Mouse (Mus musculus): ENCODE results near the gene Edrf1. TPM values are rescaled to one million over a fixed set of nuclear protein-coding genes. Genes with fewer than 3 reads are reported as not detected.
"Not testable (repeated sequence)": the region's sequence is repeated elsewhere in the genome, so short reads cannot be mapped to it uniquely, and the experiment has no call there.

The Edrf1 gene
- total and polyA plus RNA-seq, 2 experiments: 8.0 to 18.7 TPM

GRCm38 (mm10) chr7:133679439-133679838, 42.1 kb downstream of the Edrf1 start:
- H3K27ac ChIP-seq (replicated peaks; ENCODE audit: insufficient read depth, low read depth, low read length): no peak overlapping the region
- H3K4me3 ChIP-seq (ENCODE audit: insufficient read depth, low read depth, low read length): no peak overlapping the region
- H3K9ac ChIP-seq (ENCODE audit: low read depth, low read length): no peak overlapping the region
- TF ChIP-seq POLR2A (IDR thresholded peaks at IDR 0.05; ENCODE audit: extremely low read depth, insufficient read depth, low read length) (no peak), CTCF (IDR thresholded peaks at IDR 0.05; ENCODE audit: low read depth, low read length) (no peak)
- H3K36me3 ChIP-seq (ENCODE audit: control insufficient read depth, insufficient read depth, low read length): peaks cover 2% of the 10 kb centered on the region; the same call in 1 of the 2 replicates
- H3K27me3 ChIP-seq (ENCODE audit: control insufficient read depth, insufficient read depth, low read length): no peaks in the 10 kb centered on the region
- H3K79me2 ChIP-seq (ENCODE audit: control insufficient read depth, insufficient read depth, low read length): no peaks in the 10 kb centered on the region
- DNase-seq (ENCODE audit: extremely low read depth, low read depth, low spot score): peak; percentile 31
- WGBS: 40% methylated on average over 4 of the region's 4 CpGs
- no peaks in the 10 kb centered on the region for H3K4me1 ChIP-seq (ENCODE audit: control insufficient read depth, insufficient read depth, low read length)

- H3K27ac ChIP-seq (replicated peaks; ENCODE audit: insufficient read depth, low read depth, low read length): no peak within 1 kb of the TSS
- H3K9ac ChIP-seq (ENCODE audit: low read depth, low read length): no peak within 1 kb of the TSS
- DNase-seq (ENCODE audit: extremely low read depth, low read depth, low spot score): no peak
- H3K4me1 ChIP-seq (ENCODE audit: control insufficient read depth, insufficient read depth, low read length): no peaks in the 10 kb centered on the region
- H3K79me2 ChIP-seq (ENCODE audit: control insufficient read depth, insufficient read depth, low read length): no peaks in the 10 kb centered on the region
- TF ChIP-seq CTCF (IDR thresholded peaks at IDR 0.05; ENCODE audit: low read depth, low read length): no peak
- TF ChIP-seq POLR2A (IDR thresholded peaks at IDR 0.05; ENCODE audit: extremely low read depth, insufficient read depth, low read length): no peak
- no peaks in the 10 kb centered on the region for H3K36me3 ChIP-seq (ENCODE audit: control insufficient read depth, insufficient read depth, low read length)
- no peaks in the 10 kb centered on the region for H3K27me3 ChIP-seq (ENCODE audit: control insufficient read depth, insufficient read depth, low read length)
- no peak within 1 kb of the TSS for H3K4me3 ChIP-seq (ENCODE audit: insufficient read depth, low read depth, low read length)
- WGBS: 90% methylated on average over 3 of the region's 3 CpGs
Measured at GRCm38 (mm10) chr7:133679961-133680360, 42.6 kb downstream of the Edrf1 start, which contains the start of gene Mmp21. Gene Mmp21 (minus strand): TSS chr7:133680061.

DNA sequence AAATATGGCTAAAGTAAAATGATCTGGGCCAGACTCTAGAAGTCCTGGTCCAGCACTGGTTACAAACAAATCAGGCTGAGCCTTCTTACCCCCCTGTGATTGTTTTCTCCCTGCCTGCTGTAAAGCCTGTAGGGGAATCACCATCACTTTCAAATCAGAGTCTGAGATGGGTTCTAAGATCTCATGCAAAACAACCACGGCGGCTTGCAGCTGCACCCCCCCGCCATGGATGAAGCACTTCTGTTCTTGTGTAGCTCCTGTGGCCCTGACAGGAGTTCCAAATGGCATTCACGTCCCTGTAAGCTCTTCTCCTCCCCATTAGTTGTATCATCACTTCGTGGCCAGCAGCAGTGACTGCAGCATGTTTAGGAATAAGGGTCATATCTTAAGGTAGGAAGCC, 46.3 kb downstream of the Edrf1 start:
- no peak for DNase-seq (ENCODE audit: extremely low read depth, low read depth, low spot score)
- Histone ChIP-seq H3K4me1 (ENCODE audit: control insufficient read depth, insufficient read depth, low read length) (no peaks in the 10 kb centered on the region), H3K27ac (replicated peaks; ENCODE audit: insufficient read depth, low read depth, low read length) (no peak overlapping the region), H3K36me3 (ENCODE audit: control insufficient read depth, insufficient read depth, low read length) (peaks cover 4% of the 10 kb centered on the region; the same call in 1 of the 2 replicates), H3K27me3 (ENCODE audit: control insufficient read depth, insufficient read depth, low read length) (no peaks in the 10 kb centered on the region), H3K9ac (ENCODE audit: low read depth, low read length) (no peak overlapping the region), H3K79me2 (ENCODE audit: control insufficient read depth, insufficient read depth, low read length) (no peaks in the 10 kb centered on the region), H3K4me3 (ENCODE audit: insufficient read depth, low read depth, low read length) (no peak overlapping the region)
- TF ChIP-seq POLR2A (IDR thresholded peaks at IDR 0.05; ENCODE audit: extremely low read depth, insufficient read depth, low read length) (no peak), CTCF (IDR thresholded peaks at IDR 0.05; ENCODE audit: low read depth, low read length) (no peak)
- 81% methylated on average over 5 of the region's 5 CpGs for WGBS

DNA sequence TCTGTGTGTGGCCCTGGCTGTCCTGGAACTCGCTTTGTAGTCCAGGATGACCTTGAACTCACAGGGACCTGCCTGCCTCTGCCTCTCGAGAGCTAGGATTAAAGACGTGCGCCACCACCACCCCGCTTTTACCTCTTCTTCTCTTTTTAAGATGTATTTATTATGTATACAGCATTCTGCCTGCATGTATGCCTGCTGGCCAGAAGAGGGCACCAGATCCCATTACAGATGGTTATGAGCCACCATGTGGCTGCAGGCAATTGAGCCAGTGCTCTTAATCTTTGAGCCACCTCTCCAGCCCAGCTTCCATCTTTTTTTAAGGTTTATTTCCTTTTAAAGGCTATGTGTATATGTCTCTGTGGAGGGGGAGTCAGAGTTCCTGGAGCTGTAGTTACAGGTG, 46.8 kb downstream of the Edrf1 start:
- TF ChIP-seq POLR2A (IDR thresholded peaks at IDR 0.05; ENCODE audit: extremely low read depth, insufficient read depth, low read length) (no peak), CTCF (IDR thresholded peaks at IDR 0.05; ENCODE audit: low read depth, low read length) (peak; percentile 64)
- no peak overlapping the region for H3K9ac ChIP-seq (ENCODE audit: low read depth, low read length)
- no peaks in the 10 kb centered on the region for H3K79me2 ChIP-seq (ENCODE audit: control insufficient read depth, insufficient read depth, low read length)
- no peak for DNase-seq (ENCODE audit: extremely low read depth, low read depth, low spot score)
- no peak overlapping the region for H3K27ac ChIP-seq (replicated peaks; ENCODE audit: insufficient read depth, low read depth, low read length)
- H3K27me3 ChIP-seq (ENCODE audit: control insufficient read depth, insufficient read depth, low read length): no peaks in the 10 kb centered on the region
- peaks cover 9% of the 10 kb centered on the region for H3K36me3 ChIP-seq (ENCODE audit: control insufficient read depth, insufficient read depth, low read length)
- H3K4me1 ChIP-seq (ENCODE audit: control insufficient read depth, insufficient read depth, low read length): no peaks in the 10 kb centered on the region
- no peak overlapping the region for H3K4me3 ChIP-seq (ENCODE audit: insufficient read depth, low read depth, low read length)
- 83% methylated on average over 5 of the region's 5 CpGs for WGBS

GRCm38 (mm10) chr7:133684701-133685100, 47.4 kb downstream of the Edrf1 start:
- TF ChIP-seq POLR2A (IDR thresholded peaks at IDR 0.05; ENCODE audit: extremely low read depth, insufficient read depth, low read length) (no peak), CTCF (IDR thresholded peaks at IDR 0.05; ENCODE audit: low read depth, low read length) (no peak)
- Histone ChIP-seq H3K79me2 (ENCODE audit: control insufficient read depth, insufficient read depth, low read length) (no peaks in the 10 kb centered on the region), H3K27ac (replicated peaks; ENCODE audit: insufficient read depth, low read depth, low read length) (no peak overlapping the region), H3K4me1 (ENCODE audit: control insufficient read depth, insufficient read depth, low read length) (no peaks in the 10 kb centered on the region), H3K9ac (ENCODE audit: low read depth, low read length) (no peak overlapping the region), H3K36me3 (ENCODE audit: control insufficient read depth, insufficient read depth, low read length) (peaks cover 13% of the 10 kb centered on the region), H3K4me3 (ENCODE audit: insufficient read depth, low read depth, low read length) (no peak overlapping the region), H3K27me3 (ENCODE audit: control insufficient read depth, insufficient read depth, low read length) (no peaks in the 10 kb centered on the region)
- 99% methylated on average over 6 of the region's 6 CpGs for WGBS
- DNase-seq (ENCODE audit: extremely low read depth, low read depth, low spot score): no peak

DNA sequence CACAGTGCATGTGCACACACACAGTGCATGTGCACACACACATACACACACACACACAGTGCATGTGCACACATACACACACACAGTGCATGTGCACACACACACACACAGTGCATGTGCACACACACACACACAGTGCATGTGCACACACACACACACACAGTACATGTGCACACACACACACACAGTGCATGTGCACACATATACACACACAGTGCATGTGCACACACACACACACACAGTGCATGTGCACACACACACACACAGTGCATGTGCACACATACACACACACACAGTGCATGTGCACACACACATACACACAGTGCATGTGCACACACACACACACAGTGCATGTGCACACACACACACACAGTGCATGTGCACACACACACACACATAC, 48.3 kb downstream of the Edrf1 start:
- not testable (repeated sequence) for H3K4me1 ChIP-seq (ENCODE audit: control insufficient read depth, insufficient read depth, low read length); H3K27me3 ChIP-seq (ENCODE audit: control insufficient read depth, insufficient read depth, low read length); DNase-seq (ENCODE audit: extremely low read depth, low read depth, low spot score); H3K4me3 ChIP-seq (ENCODE audit: insufficient read depth, low read depth, low read length); H3K79me2 ChIP-seq (ENCODE audit: control insufficient read depth, insufficient read depth, low read length); H3K27ac ChIP-seq (replicated peaks; ENCODE audit: insufficient read depth, low read depth, low read length); H3K9ac ChIP-seq (ENCODE audit: low read depth, low read length)
- H3K36me3 ChIP-seq (ENCODE audit: control insufficient read depth, insufficient read depth, low read length): peaks cover 22% of the 10 kb centered on the region

Measured in liver, adult 2 months (tissue).